Mouse (Mus musculus) layer of hippocampus, adult 2 months (tissue): Measurements from ENCODE around the gene Smtn. TPM values are rescaled to one million over a fixed set of nuclear protein-coding genes. Genes with fewer than 3 reads are reported as not detected.

Source experiments
- DNase-seq, 2 experiments: peaks; one replicate each; pipeline ENCODE4 v3.0.0; 2022; ENCODE audit warnings: low spot score in 2 of 2
- H3K27ac ChIP-seq: fragments of 200-600 bp; 2 replicates; pipeline ENCODE4 v1.8.1; 2022
- H3K4me3 ChIP-seq: fragments of 200-600 bp; 2 replicates; pipeline ENCODE4 v1.8.1; 2022; ENCODE audit warnings: mild to moderate bottlenecking
- CTCF ChIP-seq: fragments of 200-600 bp; conservative IDR thresholded peaks from 2 replicates; pipeline ENCODE4 v1.8.1; 2022; ENCODE audit warnings: antibody characterized with exemption, mild to moderate bottlenecking, moderate library complexity
- total RNA-seq, 2 experiments: library from RNA; stranded (reverse); gene quantifications; 2 replicates each; pipeline ENCODE4 v1.2.3; 2021

The Smtn gene
- total RNA-seq, 2 experiments from 2014 or later: 7.4 to 10.3 TPM

- DNase-seq: no peak
- no peak overlapping the region for H3K27ac ChIP-seq
- no peak overlapping the region for H3K4me3 ChIP-seq
- no peak for TF ChIP-seq CTCF
Measured at GRCm38 (mm10) chr11:3567896-3568295, 27.5 kb upstream of the Smtn start.

DNA sequence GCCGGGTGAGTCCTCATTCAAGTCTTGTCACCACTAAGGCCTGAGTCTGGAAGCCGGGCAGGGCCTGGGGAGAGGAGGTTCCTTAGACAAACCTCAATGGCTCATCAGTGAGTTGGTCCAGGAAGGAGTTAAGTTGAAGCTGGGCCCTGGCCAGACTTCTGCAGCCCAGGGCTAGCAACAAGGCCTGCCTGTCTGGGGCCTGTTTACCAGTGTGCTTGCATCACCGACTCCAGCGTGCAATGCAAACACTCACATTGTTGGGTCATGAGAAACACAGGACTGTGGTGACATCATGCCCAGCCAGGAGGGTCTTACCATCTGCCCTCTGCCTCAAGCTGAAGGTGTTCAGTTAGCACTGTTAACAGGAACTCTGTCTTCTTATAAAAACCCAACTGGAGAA, 25.6 kb upstream of the Smtn start:
- Histone ChIP-seq H3K27ac (no peak overlapping the region), H3K4me3 (no peak overlapping the region)
- no peak for DNase-seq
- no peak for TF ChIP-seq CTCF

DNA sequence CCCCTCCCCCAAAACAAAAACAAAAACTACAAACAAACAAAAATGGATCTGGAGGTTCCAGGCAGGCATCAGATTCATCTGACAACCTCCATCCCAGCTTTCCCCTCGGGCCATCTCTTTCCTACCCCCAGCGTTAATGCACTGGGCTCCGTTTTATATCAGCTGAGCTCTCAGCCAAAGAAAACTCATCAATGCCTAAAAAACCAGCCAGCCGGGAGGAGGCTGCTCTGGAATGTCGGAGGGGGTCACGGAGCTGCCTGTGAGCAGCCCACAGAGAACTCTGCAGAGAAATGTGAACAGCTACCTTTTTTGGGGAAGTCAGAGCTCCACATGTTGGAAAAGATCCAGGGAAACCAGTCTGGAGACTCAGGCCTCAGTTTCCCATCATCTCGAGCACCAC, 24.0 kb upstream of the Smtn start:
- TF ChIP-seq CTCF: no peak
- Histone ChIP-seq H3K27ac (no peak overlapping the region), H3K4me3 (no peak overlapping the region)
- DNase-seq: no peak

GRCm38 (mm10) chr11:3563853-3564252, 23.4 kb upstream of the Smtn start:
- Histone ChIP-seq H3K4me3 (no peak overlapping the region), H3K27ac (no peak overlapping the region)
- no peak for DNase-seq
- no peak for TF ChIP-seq CTCF

- no peak overlapping the region for H3K4me3 ChIP-seq
- no peak for TF ChIP-seq CTCF
- no peak for DNase-seq
- H3K27ac ChIP-seq: no peak overlapping the region
Measured at GRCm38 (mm10) chr11:3560202-3560601, 19.8 kb upstream of the Smtn start.

DNA sequence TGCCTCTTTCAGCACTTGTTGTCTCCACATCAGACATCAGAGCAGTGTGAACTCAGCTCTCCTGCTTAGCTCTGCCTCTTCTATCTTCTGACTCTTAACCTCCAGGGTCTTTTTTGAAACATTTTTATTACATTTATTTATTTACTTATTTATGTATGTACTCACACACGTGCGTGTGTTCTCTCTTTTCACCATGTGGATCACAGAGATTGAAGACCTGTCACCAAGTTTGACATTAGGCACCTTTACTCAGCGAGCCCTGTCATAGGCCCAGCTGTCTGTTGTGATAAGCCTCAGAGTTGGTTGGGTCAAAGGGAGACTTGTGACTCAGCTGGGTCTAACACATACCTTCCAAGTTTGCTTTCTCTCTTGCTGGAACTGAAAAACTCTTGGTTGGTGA, 17.4 kb upstream of the Smtn start:
- DNase-seq: no peak
- Histone ChIP-seq H3K27ac (no peak overlapping the region), H3K4me3 (no peak overlapping the region)
- no peak for TF ChIP-seq CTCF

GRCm38 (mm10) chr11:3554976-3555375, 14.6 kb upstream of the Smtn start:
- H3K27ac ChIP-seq: no peak overlapping the region

DNA sequence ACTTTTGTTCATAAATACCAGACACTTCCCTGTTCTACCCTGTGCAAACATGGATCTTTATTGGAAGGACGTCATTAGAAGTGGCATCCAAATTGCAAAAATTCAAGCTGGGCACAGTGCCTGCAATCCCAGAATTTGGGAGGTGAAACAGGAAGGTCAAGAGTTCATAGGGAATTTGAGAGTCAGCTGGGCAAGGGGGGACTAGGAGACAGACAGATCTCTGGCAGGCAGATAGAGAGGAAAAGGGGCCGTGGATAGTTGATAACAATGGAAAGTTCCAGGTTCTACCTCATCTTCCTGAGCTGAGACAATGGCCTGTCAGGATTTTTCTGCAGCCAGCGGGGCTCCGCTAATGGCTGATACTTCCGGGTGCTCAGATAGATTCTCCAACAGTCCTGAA, 9.4 kb upstream of the Smtn start:
- DNase-seq: no peak
- H3K4me3 ChIP-seq: no peak overlapping the region
- no peak for TF ChIP-seq CTCF
- H3K27ac ChIP-seq: no peak overlapping the region

More at GRCm38 (mm10) chr11:3554976-3555375, 14.6 kb upstream of the Smtn start:
- no peak for TF ChIP-seq CTCF
- H3K4me3 ChIP-seq: no peak overlapping the region
- no peak for DNase-seq

DNA sequence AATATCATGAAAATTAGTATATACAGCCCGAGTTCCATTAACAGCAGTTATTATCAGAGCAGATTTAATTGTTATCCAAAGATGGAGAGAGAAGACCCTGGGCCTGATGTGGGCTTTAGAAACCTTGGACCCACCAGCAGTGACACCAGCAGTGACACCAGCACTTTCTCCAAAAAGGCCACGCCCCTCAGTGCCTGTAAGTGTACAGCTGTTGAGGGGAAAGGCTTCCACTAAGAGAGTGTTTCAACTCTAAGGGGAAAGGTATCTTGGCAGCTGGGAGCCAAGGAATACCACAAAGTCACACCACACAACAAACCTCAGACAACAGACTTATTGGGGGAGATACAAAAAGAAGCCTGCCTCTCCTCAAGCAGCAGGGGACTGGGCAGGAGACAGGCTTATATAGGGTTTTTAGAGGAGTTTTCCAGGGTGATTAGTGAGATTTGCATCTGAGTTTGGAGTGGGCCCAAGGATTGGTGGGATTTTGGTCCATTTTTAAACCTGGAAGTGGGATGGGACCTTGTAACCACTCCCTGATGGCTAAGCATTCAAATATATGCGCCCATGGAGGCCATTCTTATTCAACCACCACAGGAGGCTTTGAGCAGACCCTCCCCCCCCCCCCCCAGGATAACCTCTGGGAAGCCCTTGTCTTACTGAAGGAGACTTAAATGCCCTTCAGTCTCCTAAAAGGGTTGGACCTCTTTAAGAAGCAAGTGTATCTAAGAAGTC, 8.3 kb upstream of the Smtn start:
- Histone ChIP-seq H3K4me3 (no peak overlapping the region), H3K27ac (no peak overlapping the region)
- DNase-seq: no peak
- TF ChIP-seq CTCF: no peak

- no peak for TF ChIP-seq CTCF
- Histone ChIP-seq H3K4me3 (no peak overlapping the region), H3K27ac (no peak overlapping the region)
- no peak for DNase-seq
Measured at GRCm38 (mm10) chr11:3547969-3548368, 7.6 kb upstream of the Smtn start.

GRCm38 (mm10) chr11:3547047-3547446, 6.6 kb upstream of the Smtn start:
- H3K4me3 ChIP-seq: no peak overlapping the region
- DNase-seq: no peak
- TF ChIP-seq CTCF: no peak
- no peak overlapping the region for H3K27ac ChIP-seq

DNA sequence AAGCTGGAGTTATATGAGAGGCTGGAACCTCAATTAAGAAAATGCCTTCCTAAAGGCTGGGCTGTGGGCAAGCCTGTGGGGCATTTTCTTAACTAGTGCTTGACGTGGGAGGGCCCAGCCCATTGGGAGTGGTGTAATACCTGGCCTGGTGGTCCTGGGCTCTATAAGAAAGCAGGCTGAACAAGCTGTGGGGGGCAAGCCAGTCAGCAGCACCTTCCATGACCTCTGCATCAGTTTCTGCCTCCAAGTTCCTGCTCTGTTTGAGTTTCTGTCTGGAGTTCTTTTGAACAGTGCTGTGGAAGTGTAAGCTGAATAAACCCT, 5.8 kb upstream of the Smtn start:
- no peak for TF ChIP-seq CTCF
- Histone ChIP-seq H3K4me3 (no peak overlapping the region), H3K27ac (no peak overlapping the region)
- DNase-seq: no peak

DNA sequence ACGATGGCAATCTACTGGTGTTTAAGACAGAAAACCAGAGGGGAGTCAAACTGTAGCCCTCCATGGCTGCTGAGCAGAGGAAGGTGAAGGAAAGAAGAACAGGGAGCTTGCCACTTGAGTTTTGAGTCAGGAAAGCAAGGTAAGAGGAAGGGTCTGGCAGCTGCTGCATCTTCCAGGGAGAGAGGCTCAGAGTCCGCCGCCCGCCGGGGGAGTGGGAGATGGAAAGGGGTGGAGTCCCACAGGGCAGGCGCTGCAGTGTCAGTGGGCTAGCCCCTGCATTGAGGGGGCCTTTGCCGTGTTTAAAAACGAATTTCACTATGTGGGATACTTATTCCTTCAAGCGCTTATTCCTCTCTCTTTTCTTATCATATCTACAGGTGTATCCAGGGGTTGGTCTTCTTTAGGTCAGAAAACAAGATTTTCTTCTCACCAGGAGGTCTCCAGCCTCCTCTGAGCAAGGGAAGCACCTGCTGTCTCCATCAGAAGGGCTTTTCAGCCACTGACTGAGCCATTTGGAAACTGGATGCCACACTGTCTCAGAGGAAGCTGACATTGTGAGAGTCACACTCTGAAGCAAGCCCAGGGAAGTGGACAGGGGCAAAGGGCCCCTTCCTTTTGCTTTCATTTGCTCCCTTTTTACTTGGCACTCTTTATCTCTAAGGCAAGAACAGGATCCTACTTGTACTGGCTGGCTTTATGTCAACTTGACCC, 5.3 kb upstream of the Smtn start:
- TF ChIP-seq CTCF: no peak
- Histone ChIP-seq H3K4me3 (no peak overlapping the region), H3K27ac (no peak overlapping the region)
- no peak for DNase-seq

GRCm38 (mm10) chr11:3544409-3544808, 4.0 kb upstream of the Smtn start:
- no peak for DNase-seq
- H3K4me3 ChIP-seq: no peak overlapping the region
- H3K27ac ChIP-seq: no peak overlapping the region
- TF ChIP-seq CTCF: peak; percentile 50
